Comparison of ENCODE assay signal across 33 mouse cellular contexts in the genomic region with DNA sequence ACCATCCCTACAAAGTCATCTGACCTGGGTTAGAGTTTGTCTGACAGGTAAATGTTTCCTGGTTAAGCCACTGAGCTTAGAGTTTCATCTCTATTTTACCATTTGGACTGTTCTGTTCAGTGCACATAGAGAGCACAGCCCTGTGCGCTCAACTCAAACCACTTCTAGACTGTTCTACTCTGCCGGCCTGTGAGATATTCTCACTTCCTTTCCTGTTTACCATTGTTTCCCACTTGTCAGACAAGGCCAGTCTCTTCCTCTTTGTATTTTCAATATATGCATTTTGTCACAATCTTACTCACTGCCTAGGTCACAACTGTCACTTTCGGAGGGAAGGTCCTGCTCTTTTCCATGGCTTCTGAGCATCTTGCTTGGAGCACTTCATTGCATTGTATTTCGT.
DNase-seq lines count a peak whose midpoint lies in the region; ATAC-seq and TF ChIP-seq lines count a peak whose summit lies in the region.
"Had no signal": no experiment of that assay in that cellular context is flagged by ENCODE, and none has a peak within 500 bp of the region (broad histone marks: within the 10 kb centered on the region; RNA-seq: fewer than 3 reads in every experiment).

No protein-coding gene starts in this region.

- H3K27me3 ChIP-seq in spleen, adult 2 months (ENCODE audit: control insufficient read depth, insufficient read depth, low read length), result no peaks in the 10 kb centered on the region
- H3K27me3 ChIP-seq in limb, embryonic 10.5 days (ENCODE audit: low read depth, poor library complexity, severe bottlenecking), result no peaks in the 10 kb centered on the region
- H3K27me3 ChIP-seq: embryonic facial prominence, embryonic 15.5 days; forebrain, embryonic 12.5 days; heart, embryonic 15.5 days; intestine, embryonic 15.5 days; liver, embryonic 15.5 days; neural tube, embryonic 13.5 days; stomach, embryonic 15.5 days had no signal

- H3K4me3 ChIP-seq in spleen, adult 2 months (ENCODE audit: extremely low read depth, insufficient read depth, insufficient read length), result no peak overlapping the region
- no peak overlapping the region for H3K4me3 ChIP-seq in left cerebral cortex, adult 2 months
- no peak overlapping the region for H3K4me3 ChIP-seq in limb, embryonic 10.5 days
- H3K4me3 ChIP-seq: embryonic facial prominence, embryonic 10.5 days; embryonic facial prominence, embryonic 15.5 days; forebrain, embryonic 12.5 days; heart, embryonic 10.5 days; heart, embryonic 15.5 days; intestine, embryonic 15.5 days; layer of hippocampus, adult 2 months; liver, embryonic 15.5 days; myocyte; neural tube, embryonic 13.5 days; stomach, embryonic 15.5 days had no signal

- no peak for TF ChIP-seq POLR2A in spleen, adult 2 months (IDR thresholded peaks at IDR 0.05; ENCODE audit: low read depth, low read length)

- H3K36me3 ChIP-seq in spleen, adult 2 months (ENCODE audit: control insufficient read depth, insufficient read depth, low read length), result no peaks in the 10 kb centered on the region
- no peaks in the 10 kb centered on the region for H3K36me3 ChIP-seq in limb, embryonic 10.5 days
- H3K36me3 ChIP-seq: embryonic facial prominence, embryonic 10.5 days; embryonic facial prominence, embryonic 15.5 days; forebrain, embryonic 12.5 days; heart, embryonic 10.5 days; heart, embryonic 15.5 days; intestine, embryonic 15.5 days; liver, embryonic 15.5 days; neural tube, embryonic 13.5 days; stomach, embryonic 15.5 days had no signal

- H3K27ac ChIP-seq in spleen, adult 2 months (ENCODE audit: insufficient read depth, low read length), result peak overlapping the region; percentile 32; the same call in 1 of the 2 replicates
- no peak overlapping the region for H3K27ac ChIP-seq in left cerebral cortex, adult 2 months
- no peak overlapping the region for H3K27ac ChIP-seq in limb, embryonic 10.5 days
- H3K27ac ChIP-seq: embryonic facial prominence, embryonic 10.5 days; embryonic facial prominence, embryonic 15.5 days; forebrain, embryonic 12.5 days; heart, embryonic 10.5 days; heart, embryonic 15.5 days; intestine, embryonic 15.5 days; layer of hippocampus, adult 2 months; liver, embryonic 15.5 days; neural tube, embryonic 13.5 days; stomach, embryonic 15.5 days had no signal

- ATAC-seq in activated CD4-positive, CD25-positive, alpha-beta regulatory T cell, adult 4 months, result peak; percentile 10
- ATAC-seq in megakaryocyte progenitor cell, adult 5-6 weeks (replicated peaks; ENCODE audit: poor library complexity), result peak; percentile 81
- ATAC-seq: forebrain, postnatal 0 days; hindbrain, embryonic 16.5 days; intestine, embryonic 15.5 days; midbrain, embryonic 16.5 days had no signal

- intact Hi-C loops in left cerebral cortex, adult 2 months (cut with DNase I), result no loop called here

- 43% methylated on average over 4 of the region's 4 CpGs for WGBS in spleen, adult 2 months
- 92% methylated on average over 4 of the region's 4 CpGs for WGBS in limb, embryonic 10.5 days

- H3K4me1 ChIP-seq in spleen, adult 2 months (ENCODE audit: control insufficient read depth, insufficient read depth, insufficient read length), result peaks cover 3% of the 10 kb centered on the region; the same call in 1 of the 2 replicates
- no peaks in the 10 kb centered on the region for H3K4me1 ChIP-seq in limb, embryonic 10.5 days
- H3K4me1 ChIP-seq: embryonic facial prominence, embryonic 10.5 days; embryonic facial prominence, embryonic 15.5 days; forebrain, embryonic 12.5 days; intestine, embryonic 15.5 days; liver, embryonic 15.5 days; neural tube, embryonic 13.5 days; stomach, embryonic 15.5 days had no signal

- peak; percentile 29 to 40 for DNase-seq in spleen, adult 2 months (ENCODE audit: low read depth in 1 of 2, low spot score in 2 of 2)
- no peak for DNase-seq in spleen, postnatal 10 days (ENCODE audit: low spot score in 2 of 2)
- no peak for DNase-seq in left cerebral cortex, adult 2 months (ENCODE audit: extremely low spot score in 1 of 2, low spot score in 2 of 2)
- no peak for DNase-seq in limb, embryonic 10.5 days (ENCODE audit: low spot score)
- no peak for DNase-seq in adrenal gland, postnatal 36 days
- DNase-seq: adrenal gland, postnatal 25 days; cerebellum, adult 18-20 months; cerebellum, postnatal 10 days; forebrain, postnatal 0 days; kidney, adult 2 months; kidney, postnatal 36 days; liver; lung, embryonic 14.5 days; lung, postnatal 14 days; right cerebral cortex, postnatal 14 days; spleen, adult 18-20 months; thymus, adult 18-20 months; thymus, postnatal 36 days had no signal

- no peaks in the 10 kb centered on the region for H3K9me3 ChIP-seq in limb, embryonic 10.5 days (replicated peaks)
- H3K9me3 ChIP-seq: embryonic facial prominence, embryonic 10.5 days; embryonic facial prominence, embryonic 15.5 days; forebrain, embryonic 12.5 days; heart, embryonic 10.5 days; heart, embryonic 15.5 days; intestine, embryonic 15.5 days; liver, embryonic 15.5 days; neural tube, embryonic 13.5 days; stomach, embryonic 15.5 days had no signal

- no peak for TF ChIP-seq CTCF in spleen, adult 2 months (IDR thresholded peaks at IDR 0.05; ENCODE audit: extremely low read depth, insufficient read depth, insufficient read length, insufficient replicate concordance)
- TF ChIP-seq CTCF in left cerebral cortex, adult 2 months (IDR thresholded peaks at IDR 0.05), result no peak

Comparison
In these comparisons a context has a peak if more than half of its experiments do, and no peak if none do; other contexts are left out.
1. DNase-seq: peak in spleen, adult 2 months (2 of 2); none in spleen, postnatal 10 days (0 of 2), left cerebral cortex, adult 2 months (0 of 2), limb, embryonic 10.5 days (single experiment) and adrenal gland, postnatal 36 days (0 of 2).